Mouse (Mus musculus) bone marrow macrophage, adult 2 months (primary cell): Measurements from ENCODE around the gene Adgra1. TPM values are rescaled to one million over a fixed set of nuclear protein-coding genes. Genes with fewer than 3 reads are reported as not detected.

Experiments used
- H3K27ac ChIP-seq: 2 replicates; pipeline ENCODE4 v1.5.1; 2012; ENCODE audit warnings: low read depth, low read length; ENCODE audit not compliant: insufficient read depth
- H3K4me1 ChIP-seq: 2 replicates; pipeline ENCODE4 v1.6.1; 2012; ENCODE audit warnings: low read length; ENCODE audit not compliant: control insufficient read depth, insufficient read depth
- H3K4me3 ChIP-seq: 2 replicates; pipeline ENCODE4 v1.5.1; 2012; ENCODE audit warnings: mild to moderate bottlenecking, low read length, moderate library complexity; ENCODE audit not compliant: insufficient read depth
- CTCF ChIP-seq: IDR thresholded peaks from 2 replicates; pipeline ENCODE4 v1.5.1; 2012; ENCODE audit warnings: low read depth, mild to moderate bottlenecking, low read length, moderate library complexity
- POLR2A ChIP-seq: IDR thresholded peaks from 2 replicates; pipeline ENCODE4 v1.6.1; 2012; ENCODE audit warnings: mild to moderate bottlenecking, low read depth, low read length, borderline replicate concordance
- polyA plus RNA-seq: library from polyadenylated mRNA; stranded (reverse); fragments of >200 nt; gene quantifications from 2 replicates; pipeline ENCODE4 v1.2.4, GENCODE M21; 2012; ENCODE audit not compliant: missing spikeins, insufficient read depth, insufficient read length

The Adgra1 gene
- polyA plus RNA-seq, 1 experiment, result not detected

DNA sequence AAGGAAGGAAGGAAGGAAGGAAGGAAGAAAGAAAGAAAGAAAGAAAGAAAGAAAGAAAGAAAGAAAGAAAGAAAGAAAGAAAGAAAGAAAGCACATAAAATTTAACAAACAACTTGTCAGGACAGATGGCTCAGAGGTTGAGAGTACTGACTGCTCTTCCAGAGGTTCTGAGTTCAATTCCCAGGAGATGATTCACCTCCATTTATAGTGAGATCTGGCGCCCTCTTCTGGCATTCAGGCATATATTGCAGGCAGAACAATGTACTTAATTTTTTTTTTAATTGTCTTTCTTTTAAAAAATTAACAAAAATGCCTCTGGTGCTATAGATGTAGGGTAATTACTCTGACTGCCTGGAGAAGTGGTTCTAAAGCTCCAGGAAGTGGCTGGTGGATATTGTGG lies 82.4 kb downstream of the Adgra1 start:
- TF ChIP-seq CTCF (no peak), POLR2A (no peak)
- Histone ChIP-seq H3K27ac (no peak overlapping the region), H3K4me3 (no peak overlapping the region), H3K4me1 (no peaks in the 10 kb centered on the region)

- Histone ChIP-seq H3K4me1 (no peaks in the 10 kb centered on the region), H3K27ac (no peak overlapping the region), H3K4me3 (no peak overlapping the region)
- TF ChIP-seq POLR2A, result no peak
Observed at GRCm38 (mm10) chr7:139918262-139918661, 84.3 kb downstream of the Adgra1 start.

Other genes with a start within 250 kb of the Adgra1 start
- not detected in 2 replicates for gene Cfap46, start 150.4 kb upstream of the Adgra1 start, polyA plus RNA-seq
- not detected in 2 replicates for gene Kndc1, start 60.5 kb downstream of the Adgra1 start, polyA plus RNA-seq
- not detected in 2 replicates for gene Utf1, start 109.6 kb downstream of the Adgra1 start, polyA plus RNA-seq
- not detected in 2 replicates for gene 6430531B16Rik, start 144.6 kb downstream of the Adgra1 start, polyA plus RNA-seq
- 240 and 334 TPM in 2 replicates for gene Adam8, start 158.4 kb downstream of the Adgra1 start, polyA plus RNA-seq
- gene Zfp511, start 202.2 kb downstream of the Adgra1 start, polyA plus RNA-seq, result 37.7 and 38.7 TPM in 2 replicates
- gene Tubgcp2, start 202.5 kb downstream of the Adgra1 start, polyA plus RNA-seq, result 17.9 and 18.5 TPM in 2 replicates
- not detected in 2 replicates for gene Msx3, start 214.9 kb downstream of the Adgra1 start, polyA plus RNA-seq
- gene Caly, start 248.4 kb downstream of the Adgra1 start, polyA plus RNA-seq, result not detected in 2 replicates